Mouse (Mus musculus): ENCODE measurements around the gene Gpr107.
"Not testable (repeated sequence)": the region's sequence is repeated elsewhere in the genome, so short reads cannot be mapped to it uniquely, and the experiment has no call there.

The Gpr107 gene

GRCm38 (mm10) chr2:31147054-31147453, 5.1 kb upstream of the Gpr107 start:
- in situ Hi-C loops (cut with MboI, MseI): loop anchor here (10.0 kb wide), 1 partner anchor 988 kb away; no protein-coding TSS in a partner anchor

GRCm38 (mm10) chr2:31150762-31151161, 1.4 kb upstream of the Gpr107 start:
- in situ Hi-C loops (cut with MboI, MseI): loop anchor here (10.0 kb wide), 1 partner anchor 126 kb away; no protein-coding TSS in a partner anchor

DNA sequence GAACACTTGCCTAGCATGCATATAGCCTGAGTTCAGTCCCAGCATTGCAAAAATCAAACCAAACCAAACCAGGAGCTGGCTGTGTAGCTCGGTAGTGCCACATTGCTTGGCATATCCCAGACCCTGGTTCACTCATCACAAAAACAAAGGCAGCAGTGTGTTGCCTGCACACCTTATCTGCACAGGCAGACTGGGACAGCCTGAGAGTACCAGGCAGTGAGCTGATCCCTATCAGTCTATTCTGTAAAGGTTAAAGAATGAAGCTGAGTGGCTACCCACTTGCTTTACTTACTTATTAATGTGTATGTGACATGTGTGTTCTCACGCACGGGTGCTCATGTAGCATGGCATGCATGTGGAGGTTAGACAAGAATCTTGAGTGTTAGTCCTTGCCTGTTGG, 4.7 kb downstream of the Gpr107 start:
- in situ Hi-C loops (cut with MboI, MseI): loop anchor here (10.0 kb wide), 1 partner anchor 132 kb away; no protein-coding TSS in a partner anchor

DNA sequence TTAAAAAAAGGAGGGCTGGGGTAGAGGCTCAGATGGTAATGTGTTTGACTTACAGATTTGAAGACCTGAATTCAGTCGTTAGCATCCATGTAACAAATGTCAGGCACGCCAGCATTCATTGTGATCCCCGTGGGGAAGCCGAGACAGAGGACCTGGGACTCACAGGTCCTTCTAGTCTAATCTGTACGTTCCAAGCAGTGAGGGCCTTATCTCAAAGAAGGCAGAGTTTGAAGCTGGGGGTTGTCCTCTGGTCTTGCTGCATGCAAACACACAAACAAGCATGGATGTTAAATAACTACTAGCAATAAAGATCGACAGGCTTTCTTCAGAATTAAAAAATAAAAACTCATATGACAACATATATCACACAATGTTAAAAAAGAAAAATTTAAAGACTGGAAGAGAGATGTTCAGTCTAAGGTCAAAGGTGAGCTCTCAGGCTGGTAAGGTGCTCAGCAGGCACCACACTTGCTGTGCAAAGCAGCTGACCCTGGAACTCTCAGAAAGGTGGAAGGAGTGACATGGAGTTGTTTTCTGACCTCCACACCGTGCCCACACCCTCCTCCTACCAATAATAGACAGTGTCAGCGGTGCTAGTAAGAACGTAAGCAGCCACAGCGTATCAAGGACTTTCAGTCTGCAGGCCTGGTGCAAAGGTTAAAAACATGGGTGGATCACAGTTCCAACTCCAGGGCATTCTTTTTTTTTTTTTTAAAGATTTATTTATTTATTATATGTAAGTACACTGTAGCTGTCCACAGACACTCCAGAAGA, 8.2 kb downstream of the Gpr107 start:
- in situ Hi-C loops (cut with MboI, MseI): no loop called here

GRCm38 (mm10) chr2:31161620-31162019, 9.5 kb downstream of the Gpr107 start:
- in situ Hi-C loops (cut with MboI, MseI): no loop called here

DNA sequence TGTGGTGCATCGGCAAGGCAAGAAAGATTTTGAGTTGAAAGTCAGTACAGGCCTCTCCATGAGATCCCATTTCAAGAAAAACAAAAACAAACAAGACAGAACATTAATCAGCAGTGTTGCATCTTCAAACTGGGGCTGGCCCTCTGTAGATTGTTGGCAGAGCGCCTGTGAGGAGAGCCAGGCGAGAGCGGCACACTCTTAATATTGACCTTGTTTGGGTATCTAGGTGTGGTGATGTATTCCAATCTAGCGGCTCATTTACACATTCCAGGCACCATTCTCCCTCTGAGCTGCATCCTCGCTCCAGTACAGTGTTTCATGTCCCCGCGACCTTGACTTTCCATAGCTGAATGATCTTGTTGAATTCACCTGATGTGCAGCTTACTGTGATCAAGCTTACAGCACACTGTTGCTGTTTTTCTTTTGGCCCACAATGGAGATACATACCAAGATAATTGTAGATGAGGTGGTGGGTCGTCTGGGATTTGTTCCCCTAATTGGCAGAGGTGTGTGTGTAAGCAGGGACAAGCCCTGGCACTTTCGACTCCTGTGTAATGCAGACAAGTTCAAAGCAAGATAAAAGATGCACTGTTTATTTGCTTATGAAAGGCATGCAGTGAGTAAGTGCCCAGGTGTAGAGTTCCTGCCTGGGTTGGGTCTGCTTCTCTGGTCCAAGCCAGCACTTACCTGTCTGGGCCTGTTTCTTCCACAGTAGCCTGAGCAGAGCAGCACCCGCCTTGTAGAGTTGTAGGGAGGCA, 11.4 kb downstream of the Gpr107 start:
- in situ Hi-C loops (cut with MboI, MseI): no loop called here

DNA sequence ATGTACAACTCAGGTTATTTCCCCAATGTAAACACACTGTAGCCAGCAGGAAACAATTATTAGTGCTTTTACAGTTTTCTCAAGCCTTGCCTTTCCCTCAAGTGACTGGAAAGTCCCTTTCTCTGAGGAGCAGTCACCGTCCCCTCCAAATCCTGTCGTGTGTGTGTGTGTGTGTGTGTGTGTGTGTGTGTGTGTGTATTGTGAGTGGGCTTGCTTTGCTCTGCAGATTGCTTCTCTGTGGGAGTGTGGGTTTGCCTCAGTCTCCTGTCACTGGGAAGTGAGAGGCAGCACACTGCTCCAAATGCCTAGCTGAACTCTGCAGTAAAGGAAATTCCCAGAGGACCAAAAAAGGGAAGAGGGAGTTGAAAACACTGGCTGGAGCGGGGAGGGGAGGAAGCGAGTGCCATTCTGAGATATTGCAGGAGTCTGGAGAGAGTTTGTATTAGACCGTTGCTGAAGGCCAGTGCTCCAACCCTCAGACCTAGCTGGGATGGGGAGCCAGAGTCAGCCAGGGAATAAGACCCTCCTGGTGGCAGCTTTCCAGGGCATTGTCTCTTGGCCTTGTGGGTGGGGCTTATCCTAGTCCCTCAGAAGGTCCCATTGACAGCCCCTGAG, 12.8 kb downstream of the Gpr107 start:
- in situ Hi-C loops (cut with MboI, MseI): no loop called here

DNA sequence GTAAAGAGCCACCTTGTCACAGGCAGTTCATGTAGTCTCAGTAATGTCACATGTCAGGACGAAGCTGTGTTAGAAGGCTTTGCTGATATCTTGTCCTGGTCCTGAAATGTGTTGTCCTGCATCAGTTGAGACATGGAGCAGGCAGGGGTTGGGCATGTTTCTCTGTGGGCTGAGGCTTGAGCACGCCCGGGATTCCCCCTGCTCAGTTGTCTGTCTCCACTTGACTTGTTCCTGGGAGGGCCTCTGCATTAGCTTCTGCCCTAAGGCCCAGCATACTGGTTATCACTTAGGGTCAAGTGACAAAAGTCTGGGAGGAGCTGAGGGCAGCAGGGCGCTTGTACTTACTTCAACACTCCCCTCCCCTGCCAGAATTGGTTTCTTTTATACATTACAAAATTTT, 13.4 kb downstream of the Gpr107 start:
- in situ Hi-C loops (cut with MboI, MseI): no loop called here

- in situ Hi-C loops (cut with MboI, MseI): not testable (repeated sequence)
These were observed 15.5 kb downstream of the Gpr107 start for GRCm38 (mm10) chr2:31167571-31167970.

DNA sequence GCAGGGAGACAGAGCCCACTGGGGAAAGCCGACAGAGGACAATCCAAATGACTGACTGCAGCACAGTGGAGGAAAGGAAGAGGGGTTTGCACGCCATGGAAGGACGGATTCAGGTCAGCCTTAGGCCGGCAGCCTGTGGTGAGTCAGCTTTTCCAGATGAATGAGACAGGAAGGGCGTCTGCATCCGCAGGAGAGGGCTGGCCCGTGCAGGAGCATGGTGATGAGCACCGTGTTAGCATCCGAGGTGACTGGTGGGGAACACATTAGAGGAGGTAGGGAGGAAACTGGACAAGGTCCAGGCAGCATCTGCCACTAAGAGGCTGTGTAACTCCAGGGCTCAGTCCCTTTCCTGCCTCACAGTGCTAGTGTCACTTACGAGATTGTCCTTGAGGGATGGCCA, 16.9 kb downstream of the Gpr107 start:
- in situ Hi-C loops (cut with MboI, MseI): no loop called here

DNA sequence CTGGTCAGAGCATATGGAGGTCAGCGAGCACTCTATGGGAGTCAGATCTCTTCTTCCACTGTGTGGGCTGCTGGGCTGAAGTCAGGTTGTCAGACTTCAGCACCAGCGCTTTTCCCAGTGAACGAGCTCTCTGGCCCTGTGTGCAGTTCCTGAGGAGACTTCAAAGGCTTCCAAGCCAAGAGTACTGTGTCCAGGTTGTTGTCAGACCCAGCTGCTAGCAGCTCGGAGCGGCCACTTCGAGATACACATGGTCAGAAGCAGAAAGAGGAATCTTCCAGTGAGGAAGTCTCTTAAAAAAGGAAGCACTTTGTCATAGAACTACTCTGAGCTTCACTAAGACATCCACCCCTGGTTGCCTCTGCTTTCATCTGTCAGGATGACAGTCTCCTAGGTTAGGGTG, 18.0 kb downstream of the Gpr107 start:
- in situ Hi-C loops (cut with MboI, MseI): no loop called here

GRCm38 (mm10) chr2:31172001-31172400, 19.9 kb downstream of the Gpr107 start:
- in situ Hi-C loops (cut with MboI, MseI): no loop called here

DNA sequence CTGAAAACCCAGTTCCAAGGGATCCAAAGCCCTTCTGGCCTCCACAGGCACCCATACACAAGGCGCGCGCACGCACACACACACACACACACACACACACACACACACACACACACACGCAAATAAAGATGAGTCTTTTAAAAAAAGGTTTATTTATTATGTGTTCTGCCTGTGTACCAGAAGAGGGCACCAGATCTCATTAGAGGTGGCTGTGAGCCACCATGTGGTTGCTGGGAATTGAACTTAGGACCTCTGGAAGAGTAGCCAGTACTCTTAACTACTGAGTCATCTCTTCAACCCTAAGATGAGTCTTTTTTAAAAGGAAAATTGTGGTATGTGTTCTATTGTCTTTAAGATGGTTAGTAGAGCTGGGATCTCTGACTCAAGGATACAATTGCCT, 20.4 kb downstream of the Gpr107 start:
- in situ Hi-C loops (cut with MboI, MseI): no loop called here

DNA sequence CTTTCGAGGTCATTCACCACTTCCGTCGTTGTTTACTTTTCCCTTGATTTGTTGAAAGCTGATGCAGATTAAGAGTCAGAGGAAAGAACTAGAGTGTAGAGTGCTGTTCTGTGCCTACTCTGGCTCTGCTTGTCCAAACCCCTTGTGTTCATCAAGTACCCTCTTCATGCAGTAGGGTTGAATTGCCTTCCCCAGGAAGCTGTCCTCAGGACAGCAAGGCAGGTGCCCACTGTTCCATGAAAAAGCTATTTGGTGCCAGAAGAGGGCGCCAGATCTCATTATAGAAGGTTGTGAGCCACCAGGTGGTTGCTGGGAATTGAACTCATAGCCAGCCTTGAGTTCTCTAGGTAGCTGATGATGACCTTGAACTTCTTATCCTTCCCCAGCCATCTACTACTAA, 21.2 kb downstream of the Gpr107 start:
- in situ Hi-C loops (cut with MboI, MseI): no loop called here

DNA sequence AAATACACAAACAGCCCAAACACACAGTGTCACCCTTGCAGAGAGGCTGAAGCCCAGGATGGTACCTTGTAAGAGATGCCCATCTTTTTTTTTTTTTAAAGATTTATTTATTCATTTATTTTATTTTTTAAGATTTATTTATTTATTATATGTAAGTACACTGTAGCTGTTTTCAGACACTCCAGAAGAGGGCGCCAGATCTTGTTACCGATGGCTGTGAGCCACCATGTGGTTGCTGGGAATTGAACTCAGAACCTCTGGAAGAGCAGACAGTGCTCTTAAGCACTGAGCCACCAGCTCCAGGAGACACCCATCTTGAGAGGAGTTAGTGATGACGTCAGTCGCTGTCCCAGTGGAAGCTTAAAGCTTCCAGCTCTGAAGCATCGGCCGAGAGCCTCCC, 26.5 kb downstream of the Gpr107 start:
- in situ Hi-C loops (cut with MboI, MseI): not testable (repeated sequence)

DNA sequence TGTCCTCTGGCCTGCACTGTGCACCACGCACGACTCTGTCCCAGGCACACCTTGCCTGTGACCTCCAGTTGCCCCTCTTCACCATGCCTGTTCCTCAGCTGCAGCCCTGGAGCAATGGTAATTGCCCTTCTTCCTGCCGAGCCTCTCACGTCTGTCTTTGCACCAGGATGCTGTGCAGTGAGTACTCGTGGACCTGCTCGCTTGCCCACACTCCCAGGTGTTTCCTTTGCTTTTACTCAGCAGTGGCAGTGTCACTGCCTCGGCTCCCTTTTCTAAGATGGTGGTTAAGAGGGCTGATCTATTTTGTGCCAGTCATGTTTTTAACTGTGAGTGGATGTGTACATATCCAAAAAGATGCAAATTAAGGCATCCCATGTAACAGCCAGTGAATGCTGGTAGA, 27.4 kb downstream of the Gpr107 start:
- in situ Hi-C loops (cut with MboI, MseI): no loop called here

DNA sequence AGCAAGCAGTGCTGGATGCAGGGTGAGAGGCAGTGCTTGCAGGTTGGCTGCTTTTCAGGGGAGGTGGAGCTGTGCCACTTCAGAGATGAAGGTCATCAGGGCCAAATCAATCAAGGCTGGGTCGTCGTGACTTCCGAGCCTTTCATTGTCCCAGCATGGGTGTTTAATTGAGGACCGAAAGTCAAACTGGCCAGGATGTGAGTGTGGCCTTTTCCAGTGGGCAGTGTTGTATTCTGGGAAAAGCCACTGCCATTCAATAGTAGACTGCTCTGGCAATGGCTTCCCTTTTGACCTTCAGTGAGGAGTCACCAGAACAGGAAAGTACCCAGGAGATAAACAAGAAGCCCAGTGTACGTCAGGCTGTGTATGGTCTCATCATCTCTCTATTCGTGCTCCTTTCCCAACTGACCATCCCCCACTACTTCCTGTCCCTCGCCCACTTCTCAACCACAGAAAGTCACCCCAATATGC, 28.0 kb downstream of the Gpr107 start:
- in situ Hi-C loops (cut with MboI, MseI): no loop called here

DNA sequence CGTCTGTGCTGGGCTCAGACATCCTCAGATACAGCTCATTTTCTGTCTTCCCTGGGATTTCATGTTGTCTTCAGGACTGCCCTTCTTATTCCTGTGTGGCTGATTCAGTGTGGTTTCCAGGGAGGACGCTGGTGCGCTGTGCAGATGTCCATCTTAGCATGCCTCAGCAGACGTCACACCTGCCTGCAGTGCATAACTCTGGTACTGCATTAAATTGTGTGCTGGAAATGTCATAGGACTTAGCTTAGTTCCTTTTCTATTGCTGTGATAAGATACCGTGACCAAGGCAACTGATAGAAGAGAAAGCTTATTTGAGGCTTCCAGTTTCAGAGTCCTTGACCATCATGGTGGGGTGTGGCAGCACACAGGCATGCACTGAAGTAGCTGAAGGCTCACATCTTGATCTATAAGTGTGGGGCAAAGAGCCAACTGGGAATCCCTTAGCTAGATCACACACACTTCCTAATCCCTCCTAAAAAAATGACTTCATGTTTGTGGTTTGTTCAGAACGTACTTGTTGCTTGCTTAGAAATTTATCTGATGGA, 30.7 kb downstream of the Gpr107 start:
- in situ Hi-C loops (cut with MboI, MseI): no loop called here

DNA sequence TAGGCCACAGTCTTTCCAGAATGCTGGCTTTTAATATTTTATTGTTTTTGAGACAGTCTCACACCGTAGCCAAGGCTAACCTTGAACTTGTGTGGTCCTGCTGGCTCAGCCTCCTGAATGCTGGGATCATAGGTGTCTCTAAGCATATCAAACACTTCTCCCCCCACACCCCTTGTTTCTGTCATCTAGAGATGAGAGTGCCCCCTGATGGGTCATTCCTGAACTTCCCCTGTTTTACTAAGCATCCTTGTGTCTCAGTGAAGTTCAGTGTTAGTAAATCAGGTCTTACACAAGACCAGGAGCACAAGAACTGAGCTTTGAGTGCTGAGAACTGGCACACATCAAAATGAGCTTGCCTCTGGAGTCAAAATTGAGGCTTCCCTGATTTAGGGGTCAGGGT, 31.7 kb downstream of the Gpr107 start:
- in situ Hi-C loops (cut with MboI, MseI): no loop called here

GRCm38 (mm10) chr2:31188691-31189090, 36.6 kb downstream of the Gpr107 start:
- in situ Hi-C loops (cut with MboI, MseI): no loop called here

DNA sequence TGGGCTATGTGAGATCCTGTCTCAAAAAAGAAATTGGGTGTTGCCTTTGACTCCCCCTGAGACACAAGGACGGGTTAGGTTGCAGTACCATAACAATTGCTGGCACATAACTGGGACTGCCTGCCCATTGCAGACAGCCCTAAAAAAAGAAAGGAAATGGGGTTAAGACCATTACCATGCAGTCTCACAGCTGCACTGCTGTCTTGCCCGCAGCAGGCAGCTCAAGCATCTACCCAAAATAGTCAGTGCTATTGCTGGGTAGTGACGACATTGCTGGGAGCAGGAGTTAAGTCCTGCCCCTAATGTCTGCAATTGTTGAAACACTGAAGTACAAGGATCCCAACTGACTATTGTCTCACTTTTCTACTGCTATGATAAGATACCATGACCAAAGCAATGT, 37.5 kb downstream of the Gpr107 start:
- in situ Hi-C loops (cut with MboI, MseI): loop anchor here (10.0 kb wide), 1 partner anchor 185 kb away; no protein-coding TSS in a partner anchor

GRCm38 (mm10) chr2:31191765-31192164, 39.6 kb downstream of the Gpr107 start:
- in situ Hi-C loops (cut with MboI, MseI): loop anchor here (10.0 kb wide), 1 partner anchor 183 kb away; no protein-coding TSS in a partner anchor

All from regulatory T cell (primary cell).